Mouse (Mus musculus) Muller cell, postnatal 12 days (primary cell): Measurements from ENCODE around the gene Bud23.

Experiments used
- DNase-seq: peaks from one replicate; pipeline ENCODE4 v3.0.0-alpha.2; 2015; ENCODE audit errors: inconsistent ontology term

The Bud23 gene

DNA sequence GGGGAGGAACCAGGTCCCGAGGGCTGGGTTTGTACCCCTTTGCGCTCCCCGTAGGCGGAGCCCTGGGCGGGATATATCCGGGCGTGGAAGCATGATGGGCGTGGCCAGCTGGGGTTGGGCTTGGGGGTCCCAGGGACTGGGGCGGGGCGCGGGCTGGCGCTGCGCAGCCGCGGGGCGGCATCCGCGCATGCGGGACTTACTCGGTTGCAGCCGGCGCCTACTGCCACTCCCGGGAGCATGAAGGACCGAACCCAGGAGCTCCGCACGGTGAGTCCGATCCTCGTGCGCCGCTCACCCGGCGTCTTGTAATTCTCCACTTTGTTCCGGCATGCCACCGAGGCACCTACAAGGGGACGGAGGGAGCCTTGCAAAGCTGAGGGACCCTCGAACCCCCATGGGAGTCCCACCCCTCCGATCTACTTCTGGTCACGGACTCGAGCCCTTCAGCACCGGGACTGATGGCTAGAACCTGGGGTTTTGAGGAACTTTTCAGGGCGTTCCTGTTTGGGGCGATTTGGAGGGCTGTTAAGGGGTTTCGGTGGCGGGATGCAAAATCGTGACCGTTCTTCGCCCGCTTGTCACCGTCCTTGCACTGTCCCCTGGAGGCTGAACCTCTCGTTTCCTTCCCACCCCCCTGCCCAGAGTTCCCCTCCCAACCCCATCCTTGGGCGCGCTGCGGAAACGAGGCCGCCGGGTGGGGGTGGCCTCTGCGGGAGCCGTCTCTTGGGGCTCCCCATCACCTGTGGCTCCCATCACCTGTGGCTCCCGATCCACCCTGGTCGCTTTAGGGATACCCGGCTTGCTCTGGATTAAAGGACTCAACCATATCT is 41.2 kb downstream of the Bud23 start, which contains the start of gene Stx1a:
Gene Stx1a, plus strand, starts transcription at position 139 of the 830 bp plus-strand sequence.
- DNase-seq: peak; percentile 94

DNA sequence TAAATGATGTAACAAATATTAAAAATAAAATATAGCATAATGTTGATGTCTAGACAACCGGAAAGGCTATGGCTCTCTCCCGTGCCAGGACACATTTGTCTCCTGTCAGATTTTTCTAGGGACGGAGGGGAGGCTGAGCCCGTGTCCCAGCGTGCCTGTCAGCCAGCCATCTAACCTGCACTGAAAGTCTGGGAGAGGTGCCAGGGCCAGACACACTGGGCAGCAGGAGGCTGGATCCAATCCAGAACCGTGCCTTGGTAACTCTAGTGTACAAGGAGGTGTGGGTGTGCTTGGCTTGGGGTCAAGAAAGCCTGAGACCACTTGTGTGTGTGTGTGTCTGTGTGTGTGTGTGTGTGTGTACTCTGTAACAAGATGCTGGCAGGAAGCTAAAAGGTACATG is 42.9 kb downstream of the Bud23 start:
- peak; percentile 61 for DNase-seq

GRCm38 (mm10) chr5:135016224-135016759 is 48.5 kb downstream of the Bud23 start:
- no peak for DNase-seq

GRCm38 (mm10) chr5:135015497-135015896 is 49.3 kb downstream of the Bud23 start:
- peak; percentile 65 for DNase-seq

GRCm38 (mm10) chr5:135012671-135013441 is 51.9 kb downstream of the Bud23 start:
- DNase-seq: peak; percentile 84

DNA sequence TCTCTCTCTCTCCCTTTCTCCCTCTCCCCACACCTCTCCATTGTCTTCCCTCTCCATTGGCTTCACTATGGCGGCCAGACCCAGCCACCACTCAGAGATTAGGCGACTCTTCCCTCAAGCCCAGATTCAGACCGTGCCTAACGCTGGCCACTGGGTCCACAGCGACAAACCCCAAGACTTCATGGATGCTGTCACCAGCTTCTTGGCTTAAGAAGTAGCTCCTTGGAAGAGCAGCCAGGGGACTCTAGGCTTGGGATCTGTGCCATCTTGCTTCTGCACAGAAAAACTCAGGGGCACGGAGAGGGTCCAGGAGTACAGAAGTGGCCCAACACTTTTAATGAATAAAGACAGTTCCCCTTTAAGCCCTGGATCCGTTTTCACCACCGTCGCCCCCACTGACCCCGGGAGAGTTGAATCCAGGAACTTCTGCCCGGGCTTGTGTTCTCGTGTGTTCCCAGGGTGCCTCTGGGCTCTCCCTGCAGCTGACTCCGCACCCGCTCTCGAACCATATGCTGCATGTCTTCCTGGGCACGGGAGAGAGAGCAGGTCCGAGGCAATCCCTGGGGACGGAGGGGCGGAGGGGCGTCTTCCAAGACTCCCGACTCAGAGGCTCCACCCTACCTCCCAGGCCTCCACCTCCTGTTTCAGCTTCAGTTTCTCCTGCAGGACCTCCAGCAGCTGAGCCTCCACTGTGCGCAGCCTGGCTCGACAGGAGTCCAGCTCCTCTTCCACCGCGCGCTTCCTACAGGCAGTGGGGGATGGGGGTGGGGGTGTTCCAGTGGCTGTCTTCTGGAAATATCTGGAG is 52.7 kb downstream of the Bud23 start:
- no peak for DNase-seq

DNA sequence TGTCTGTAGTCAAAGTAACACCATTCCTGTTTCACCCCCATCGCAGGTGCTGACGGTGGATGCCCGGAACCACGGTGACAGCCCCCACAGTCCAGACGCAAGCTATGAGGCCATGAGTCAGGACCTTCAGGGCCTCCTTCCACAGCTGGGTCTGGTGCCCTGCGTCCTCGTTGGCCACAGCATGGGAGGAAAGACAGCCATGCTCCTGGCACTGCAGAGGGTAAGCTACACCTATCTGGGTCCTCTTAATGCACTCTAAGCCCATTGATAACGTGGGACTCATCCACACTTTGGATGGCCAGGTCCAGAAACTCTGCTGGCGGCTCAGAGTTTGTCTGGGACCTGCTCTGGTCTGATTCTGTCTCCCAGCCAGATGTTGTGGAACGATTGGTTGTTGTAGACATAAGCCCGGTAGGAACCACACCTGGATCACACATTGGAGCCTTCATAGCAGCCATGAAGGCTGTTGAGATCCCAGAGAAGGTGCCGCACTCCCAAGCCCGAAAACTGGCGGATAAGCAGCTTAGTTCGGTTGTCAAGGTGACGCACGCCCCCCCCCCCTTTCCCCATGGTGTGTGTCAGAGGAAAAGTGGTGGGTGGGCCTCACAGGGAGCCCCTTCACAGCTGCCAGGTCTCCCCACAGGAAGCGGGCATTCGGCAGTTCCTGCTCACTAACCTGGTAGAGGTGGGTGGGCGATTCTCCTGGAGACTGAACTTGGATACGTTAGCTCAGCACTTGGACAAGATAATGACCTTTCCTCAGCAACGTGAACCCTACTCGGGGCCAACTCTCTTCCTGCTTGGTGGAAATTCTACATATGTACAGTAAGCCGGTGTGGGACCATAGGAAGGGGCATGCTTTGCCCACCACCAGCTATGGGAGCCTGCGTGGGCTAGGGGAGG is 53.7 kb downstream of the Bud23 start:
- DNase-seq: no peak

DNA sequence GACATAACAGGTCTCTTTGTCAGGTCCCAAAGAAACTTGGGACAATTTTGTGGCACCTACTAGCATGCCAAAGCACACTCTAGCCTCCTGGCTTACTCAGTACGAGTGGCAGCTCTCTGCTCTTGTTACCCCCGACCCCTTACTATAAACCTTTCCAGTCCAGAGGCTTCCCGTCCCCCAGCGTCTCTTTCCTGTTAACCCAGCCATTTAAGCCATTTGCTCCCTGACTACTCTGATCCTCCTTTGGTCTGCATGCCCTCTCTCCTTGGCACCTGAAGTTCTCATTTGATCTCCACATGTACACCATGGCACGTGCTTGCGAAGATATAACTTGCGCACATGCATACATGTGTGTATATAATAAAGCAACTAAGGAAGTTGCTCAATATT is 54.4 kb downstream of the Bud23 start:
- DNase-seq: no peak

GRCm38 (mm10) chr5:135009590-135010319 is 55.0 kb downstream of the Bud23 start:
- DNase-seq: peak; percentile 94

DNA sequence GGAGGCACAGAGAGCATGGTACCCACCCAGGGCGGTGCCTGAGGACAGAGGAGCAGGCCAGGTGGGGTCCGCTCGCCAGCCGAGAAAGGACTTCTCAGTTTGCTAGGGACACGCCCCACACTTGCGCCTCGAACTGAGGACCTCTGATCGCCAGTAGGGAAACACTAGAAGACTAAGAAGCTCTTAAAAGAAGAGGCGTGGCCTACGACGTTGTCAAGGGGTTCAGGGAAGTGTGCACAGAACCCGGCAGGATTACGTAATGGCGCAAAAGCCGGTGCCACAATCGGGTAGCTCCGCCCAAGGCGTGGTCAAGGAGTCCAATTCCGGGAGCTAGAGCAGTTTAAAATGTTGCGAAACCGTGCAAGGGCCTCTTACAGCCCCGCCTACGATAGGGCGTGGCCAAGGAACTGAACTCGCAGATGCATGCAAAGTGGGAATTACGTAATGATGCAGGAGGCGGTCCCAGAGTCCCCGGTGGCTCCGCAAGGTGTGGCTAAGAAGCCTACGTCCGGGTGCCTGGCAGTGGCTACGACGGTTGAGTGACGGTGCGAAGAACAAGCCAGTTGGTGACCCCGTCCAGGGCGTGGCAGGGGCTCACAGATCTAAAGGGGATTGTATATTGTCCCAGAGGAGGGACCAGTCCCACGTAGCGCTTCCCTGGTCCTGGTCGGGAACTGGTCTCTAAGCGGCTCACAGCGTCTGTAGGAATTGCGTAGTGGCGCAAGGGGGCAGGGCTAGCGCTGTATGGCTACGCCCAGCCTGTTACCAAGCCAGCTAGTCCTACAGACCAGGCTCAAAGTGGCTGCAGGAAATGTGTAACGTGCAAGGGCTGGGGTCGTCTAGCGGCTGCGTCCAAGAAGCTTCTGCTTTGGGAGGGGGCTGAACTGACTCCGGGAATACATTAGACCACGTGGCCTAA is 55.8 kb downstream of the Bud23 start, which contains the start of gene Abhd11:
Gene Abhd11, plus strand, starts transcription at position 482 of the 919 bp plus-strand sequence.
- DNase-seq: peak; percentile 100

- DNase-seq: no peak
Measured at GRCm38 (mm10) chr5:135007802-135008571, 56.8 kb downstream of the Bud23 start.
